Mouse (Mus musculus): Measurements from ENCODE around the gene Zbtb4.
A peak's percentile ranks its signal among the peaks of the same experiment; 100 is the strongest.
"Not testable (repeated sequence)": the region's sequence is repeated elsewhere in the genome, so short reads cannot be mapped to it uniquely, and the experiment has no call there.

Gene Zbtb4

DNA sequence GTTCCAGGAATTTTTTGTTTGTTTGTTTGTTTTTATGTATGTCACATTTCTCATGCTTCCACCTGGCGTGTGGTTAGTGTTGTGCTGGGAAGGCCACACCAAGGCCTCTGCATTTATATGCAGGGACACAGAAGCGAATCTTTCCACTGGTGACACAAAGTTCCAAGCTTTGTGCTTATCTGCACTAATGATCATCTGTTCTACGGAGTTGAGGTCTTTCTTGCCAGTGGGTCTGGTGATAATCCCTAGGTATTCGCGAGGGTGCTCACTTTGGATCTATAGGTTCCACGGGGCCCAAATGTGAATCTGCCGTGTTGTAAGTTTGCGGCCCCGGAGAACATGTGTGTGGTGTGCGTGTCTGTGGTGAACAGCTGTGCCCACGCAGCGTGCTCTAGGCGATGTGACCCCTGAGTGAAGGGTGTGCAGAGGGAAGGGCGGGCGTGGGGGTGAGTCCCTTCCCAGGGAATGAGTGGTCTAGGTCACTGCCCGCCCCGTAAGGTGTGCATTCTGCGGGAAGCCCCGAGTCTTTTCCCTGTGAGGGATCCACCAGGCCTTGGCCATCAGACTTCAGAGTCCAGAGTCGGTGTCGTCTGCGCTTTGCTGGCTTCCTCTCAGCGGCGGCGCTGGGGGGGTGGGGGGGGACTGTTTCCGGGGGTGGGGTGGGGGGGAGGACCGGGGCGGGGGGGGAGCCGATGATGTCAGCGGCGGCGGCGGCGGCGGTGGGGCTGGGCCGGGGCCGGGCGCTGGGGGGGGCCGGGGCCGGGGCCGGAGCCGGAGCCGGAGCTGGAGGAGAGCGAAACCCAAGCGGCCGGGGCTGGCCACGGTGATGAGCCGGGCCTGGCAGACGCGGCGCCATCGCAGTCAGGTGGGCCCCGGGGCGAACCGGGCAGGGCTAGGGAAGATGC is at the start of gene Zbtb4:
TSS of gene Zbtb4 (plus strand) at position 692 of the 905 bp plus-strand sequence.
- peak; percentile 74 for DNase-seq

DNA sequence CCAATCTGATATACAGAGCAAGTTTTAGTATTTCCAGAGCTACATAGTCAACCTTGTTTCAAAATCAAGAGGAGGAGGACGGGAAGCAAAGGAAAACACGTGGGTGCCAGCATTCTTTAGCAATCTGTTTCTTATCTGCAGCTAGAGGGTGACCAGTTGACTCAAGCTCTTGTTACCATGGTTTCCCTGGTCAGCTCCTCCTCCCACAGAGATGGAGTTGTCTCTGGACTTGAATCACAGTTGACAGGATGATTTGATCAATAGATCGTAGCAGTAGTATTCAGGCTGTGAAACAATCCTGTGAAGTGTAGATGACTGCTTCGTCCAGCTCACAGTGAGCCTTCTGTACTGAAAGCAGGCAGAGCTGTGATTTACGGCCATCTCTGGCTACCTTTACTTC is 49.8 kb upstream of the Zbtb4 start:
- no peak for DNase-seq

DNA sequence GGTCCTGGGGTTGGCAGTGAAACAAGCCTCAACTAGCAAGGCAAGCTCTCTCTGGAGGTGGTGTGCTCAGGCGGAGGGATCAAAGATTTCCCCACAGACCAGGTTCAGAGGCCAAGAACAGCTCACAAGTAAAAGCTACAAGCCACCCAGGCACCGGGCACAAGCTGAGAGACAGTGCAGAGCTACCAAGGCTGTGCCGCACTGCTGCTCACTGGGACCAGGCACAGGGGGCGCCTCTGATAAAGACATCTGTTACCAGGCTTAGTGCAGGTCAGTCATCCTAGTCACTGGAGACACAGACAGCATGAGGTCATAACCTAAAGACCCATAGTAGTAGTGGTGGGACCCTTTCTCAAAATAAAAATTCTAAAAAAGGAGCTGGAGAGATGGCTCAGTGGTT is 48.8 kb upstream of the Zbtb4 start:
- DNase-seq = no peak

DNA sequence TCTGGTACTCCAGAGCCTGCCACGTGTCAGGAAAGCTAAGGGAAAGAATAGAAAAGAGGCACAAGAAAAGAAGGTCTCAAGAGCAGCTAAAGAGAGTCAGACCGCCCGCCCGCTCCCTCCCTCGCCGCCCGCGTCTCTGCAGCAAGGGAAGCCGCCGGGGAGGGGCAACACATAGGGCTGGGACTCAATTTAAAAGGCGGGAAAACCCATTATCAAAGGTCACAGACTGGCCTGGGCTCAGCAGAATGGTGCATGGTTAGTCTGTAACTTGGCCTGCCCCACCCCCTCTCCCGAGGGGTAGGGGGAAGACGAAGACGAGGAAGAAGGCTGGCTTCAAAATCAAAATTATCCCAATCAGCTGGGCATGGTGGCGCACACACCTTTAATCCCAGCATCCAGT is 47.1 kb upstream of the Zbtb4 start:
- DNase-seq = no peak

DNA sequence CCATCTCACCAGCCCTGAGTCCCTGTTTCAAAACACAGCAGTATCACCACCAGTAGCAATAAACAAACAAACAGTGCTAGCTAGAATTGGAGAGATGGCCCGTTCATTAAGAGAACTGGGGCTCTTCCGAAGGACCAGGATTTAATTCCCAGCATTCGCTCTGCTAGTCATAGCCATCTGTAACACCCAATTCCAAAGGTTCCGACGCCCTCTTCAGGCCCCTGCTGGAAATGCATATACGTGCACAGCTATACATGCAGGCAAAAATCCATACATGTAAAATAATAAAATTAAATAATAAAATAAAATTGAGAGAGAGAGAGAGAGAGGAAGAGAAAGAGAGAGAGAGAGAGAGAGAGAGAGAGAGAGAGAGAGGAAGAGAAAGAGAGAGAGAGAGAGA is 46.3 kb upstream of the Zbtb4 start:
- DNase-seq = no peak

DNA sequence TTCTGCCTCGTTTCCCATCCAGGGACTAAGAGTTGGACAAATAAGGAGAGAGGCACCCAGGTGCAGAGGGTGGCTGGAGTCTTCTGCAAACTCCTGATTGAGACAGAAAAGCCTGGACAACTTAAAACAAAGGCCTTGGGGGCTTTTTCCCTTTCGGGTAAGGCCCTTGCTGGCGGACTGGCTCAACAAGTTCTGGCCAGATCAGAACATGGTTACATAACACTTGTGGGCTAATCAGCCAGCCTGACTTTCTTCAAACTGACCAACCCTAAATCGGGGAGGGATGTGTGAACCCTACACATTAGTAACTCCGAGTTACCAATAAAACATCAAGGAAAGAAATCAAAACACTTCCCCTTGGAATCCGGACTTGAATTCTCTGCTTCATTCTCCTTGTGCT is 44.9 kb upstream of the Zbtb4 start:
- DNase-seq = no peak

DNA sequence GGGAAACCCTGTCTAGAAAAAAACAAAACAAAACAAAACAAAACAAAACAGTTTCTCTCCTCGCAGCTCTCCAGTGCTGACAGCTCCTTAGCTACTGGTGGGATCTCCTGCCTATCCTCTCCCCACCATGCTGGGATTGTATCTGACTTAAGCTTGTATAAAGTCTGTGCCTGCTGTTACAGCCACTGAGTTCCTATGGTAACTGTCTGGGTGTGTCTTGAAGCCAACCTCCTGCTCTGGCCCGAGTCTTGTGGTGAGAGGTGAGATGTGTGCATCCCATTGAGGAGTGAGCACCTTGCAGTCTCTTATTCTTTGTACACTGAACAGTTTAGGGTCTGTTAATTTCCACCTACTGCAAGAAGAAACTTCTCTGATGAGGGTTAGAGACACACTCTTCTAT is 42.6 kb upstream of the Zbtb4 start:
- DNase-seq = no peak

GRCm38 (mm10) chr11:69725951-69726350 is 39.8 kb upstream of the Zbtb4 start:
- no peak for DNase-seq

DNA sequence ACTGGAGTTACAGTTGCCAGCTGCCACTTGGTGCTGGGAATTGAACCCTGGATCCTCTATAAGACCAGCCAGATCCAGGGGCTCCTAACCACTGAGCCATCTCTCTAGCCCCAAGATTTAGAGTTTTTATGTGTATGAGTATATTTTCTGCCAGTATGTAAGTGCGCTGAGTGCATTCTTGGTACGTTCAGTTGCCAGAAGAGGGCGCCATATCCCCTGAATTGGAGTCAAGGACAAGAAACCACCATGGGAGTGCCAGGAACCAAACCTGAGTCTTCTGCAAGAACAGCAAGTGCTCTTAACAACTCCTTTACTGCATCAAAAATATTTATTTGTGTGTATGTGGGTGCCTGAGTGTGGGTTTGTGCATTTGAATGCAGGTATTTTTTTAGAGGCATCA is 36.6 kb upstream of the Zbtb4 start:
- peak; percentile 53 for DNase-seq

DNA sequence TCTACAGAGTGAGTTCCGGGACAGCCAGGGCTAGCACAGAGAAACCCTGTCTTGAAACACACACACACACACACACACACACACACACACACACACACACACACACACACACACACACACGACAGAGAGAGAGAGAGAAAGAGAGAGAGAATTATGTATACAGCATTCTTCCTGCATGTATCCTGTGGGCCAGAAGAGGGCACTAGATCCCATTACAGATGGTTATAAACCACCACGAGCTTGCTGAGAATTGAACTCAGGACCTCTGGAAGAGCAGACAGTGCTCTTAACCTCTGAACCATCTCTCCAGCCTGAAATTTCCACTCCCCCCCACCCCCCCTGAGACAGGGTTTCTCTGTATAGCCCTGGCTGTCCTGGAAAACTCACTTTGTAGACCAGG is 34.3 kb upstream of the Zbtb4 start:
- not testable (repeated sequence) for DNase-seq

- no peak for DNase-seq
Measured at GRCm38 (mm10) chr11:69751635-69752034, 14.1 kb upstream of the Zbtb4 start.

DNA sequence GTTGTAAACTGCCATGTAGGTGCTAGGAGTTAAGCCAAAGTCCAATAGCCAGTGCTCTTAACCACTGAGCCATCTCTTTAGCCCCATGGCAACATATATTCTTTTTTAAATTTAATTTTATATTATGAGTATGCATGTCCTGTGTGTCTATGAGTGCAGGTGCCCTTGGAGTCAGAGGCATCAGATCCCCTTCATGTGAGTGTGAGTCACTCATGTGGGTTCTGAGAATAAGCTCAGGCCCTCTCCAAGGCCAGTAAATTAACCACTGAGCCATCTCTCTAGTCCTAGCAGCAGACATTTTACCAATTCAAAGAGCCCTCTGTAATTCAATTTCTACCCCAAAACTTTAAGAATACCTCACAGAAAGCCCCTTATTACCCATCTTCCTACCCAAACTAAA is 13.0 kb upstream of the Zbtb4 start:
- no peak for DNase-seq

GRCm38 (mm10) chr11:69754233-69754632 is 11.5 kb upstream of the Zbtb4 start:
- no peak for DNase-seq

- peak; percentile 57 for DNase-seq
Measured at GRCm38 (mm10) chr11:69754701-69755100, 11.0 kb upstream of the Zbtb4 start.

GRCm38 (mm10) chr11:69757303-69758089 is 8.2 kb upstream of the Zbtb4 start:
- no peak for DNase-seq

DNA sequence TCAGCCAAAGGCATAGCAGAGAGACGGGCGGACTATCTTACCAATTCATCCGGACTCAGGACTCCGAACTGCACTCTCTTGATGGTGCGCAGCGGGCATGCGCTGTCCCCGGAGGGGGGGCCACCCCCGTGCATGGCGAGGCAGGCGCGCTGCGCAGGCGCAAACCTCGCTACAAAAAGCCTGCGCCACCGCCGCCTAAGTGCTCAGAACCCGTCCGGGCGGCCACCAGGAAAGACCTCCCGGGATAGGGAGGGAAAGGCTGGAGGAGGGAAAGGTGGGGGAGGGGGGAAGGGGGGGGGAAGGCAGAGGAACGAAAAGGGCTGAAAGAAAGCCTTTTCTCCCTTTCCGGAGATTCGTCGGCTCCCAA is 7.6 kb upstream of the Zbtb4 start:
- DNase-seq = peak; percentile 97

- DNase-seq = peak; percentile 98
Measured at GRCm38 (mm10) chr11:69758478-69758970, 7.2 kb upstream of the Zbtb4 start, which contains the start of gene Polr2a. Gene Polr2a, minus strand, starts transcription at chr11:69758637.

- DNase-seq = peak; percentile 94
Measured at GRCm38 (mm10) chr11:69758971-69759721, 6.6 kb upstream of the Zbtb4 start.

GRCm38 (mm10) chr11:69760160-69760900 is 5.4 kb upstream of the Zbtb4 start:
- peak; percentile 74 for DNase-seq

DNA sequence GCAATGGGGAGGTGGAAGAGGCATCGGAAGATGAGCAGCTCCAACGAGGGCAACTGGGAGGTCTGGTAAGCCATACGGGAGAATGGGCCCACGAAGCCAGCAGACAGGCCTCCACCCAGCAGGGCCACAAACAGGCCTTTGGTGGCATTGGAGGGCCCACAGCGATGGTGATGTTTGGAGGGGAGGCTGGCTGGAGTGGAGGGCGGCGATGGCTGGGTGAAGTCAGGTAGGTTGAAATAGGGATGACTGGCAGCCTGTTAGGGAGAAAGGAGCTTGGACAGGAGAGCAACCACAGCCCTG is 4.9 kb upstream of the Zbtb4 start:
- no peak for DNase-seq

DNA sequence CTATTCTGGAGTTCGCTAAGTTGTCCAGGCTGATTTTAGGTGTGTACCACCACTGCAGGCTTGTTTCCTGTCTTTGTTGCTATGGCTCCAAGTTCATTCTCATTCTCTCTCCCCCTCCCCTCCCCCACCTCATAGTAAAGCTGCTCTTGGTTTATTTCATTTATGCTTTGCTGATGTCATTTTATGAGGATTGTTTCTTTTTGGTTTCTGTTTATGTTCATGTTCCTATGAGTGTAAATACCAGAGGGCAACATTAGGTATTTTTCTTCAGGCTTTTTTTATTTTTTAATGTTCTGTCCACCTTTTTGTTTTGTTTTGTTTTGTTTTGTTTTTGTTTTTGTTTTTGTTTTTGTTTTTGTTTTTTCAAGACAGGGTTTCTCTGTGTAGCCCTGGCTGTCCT is 3.8 kb upstream of the Zbtb4 start, which contains the start of gene Slc35g3:
TSS of gene Slc35g3 (minus strand) at position 101 of the 400 bp plus-strand sequence.
- DNase-seq = no peak

DNA sequence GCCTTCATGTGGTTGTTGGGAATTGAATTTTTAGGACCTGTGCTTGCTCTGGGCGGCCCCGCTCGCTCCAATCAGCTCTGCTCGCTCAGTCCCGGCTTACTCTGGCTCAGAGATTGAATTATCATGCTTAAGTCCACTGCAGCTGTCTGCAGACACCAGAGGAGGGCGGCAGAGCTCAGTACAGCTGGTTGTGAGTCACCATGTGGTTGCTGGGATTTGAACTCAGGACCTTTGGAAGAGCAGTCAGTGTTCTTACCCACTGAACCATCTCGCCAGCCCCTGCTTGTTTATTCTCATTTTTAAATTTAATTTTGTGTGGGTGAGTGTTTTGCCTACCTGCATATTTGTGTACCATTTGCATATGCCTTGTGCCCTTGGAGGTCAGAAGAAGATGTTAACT is 2.2 kb upstream of the Zbtb4 start:
- DNase-seq = no peak
